Mouse (Mus musculus): ENCODE measurements at regions not wholly inside any gene's neighbourhood (a gene's known extent, or its start where the extent isn't known, plus 50 kb on each side); places are given as distances from the start of the nearest gene placed in this dataset.

- 58% methylated on average over 23 of the region's 23 CpGs for WGBS
- no peaks in the 10 kb centered on the region for H3K4me1 ChIP-seq (ENCODE audit: control insufficient read depth, insufficient read depth, low read length)
- no peak overlapping the region for H3K4me3 ChIP-seq
- H3K36me3 ChIP-seq (ENCODE audit: control insufficient read depth, insufficient read depth, low read length): no peaks in the 10 kb centered on the region
- no peak overlapping the region for H3K27ac ChIP-seq
- no peak for DNase-seq
- intact Hi-C loops (cut with DNase I): no loop called here
- TF ChIP-seq POLR2A (IDR thresholded peaks at IDR 0.05; ENCODE audit: insufficient read depth, low read depth, low read length) (no peak), EP300 (IDR thresholded peaks at IDR 0.05; ENCODE audit: insufficient read depth, low read depth, low read length) (no peak), CTCF (IDR thresholded peaks at IDR 0.05) (no peak)
- H3K27me3 ChIP-seq (ENCODE audit: control insufficient read depth, insufficient read depth, low read length): no peaks in the 10 kb centered on the region
- H3K79me2 ChIP-seq (replicated peaks; ENCODE audit: control insufficient read depth, insufficient read depth, low read length): no peaks in the 10 kb centered on the region
- H3K9ac ChIP-seq (ENCODE audit: low read depth, low read length): no peak overlapping the region
Measured at GRCm38 (mm10) chr2:166273312-166274015, 118.0 kb upstream of the Sulf2 start.

DNA sequence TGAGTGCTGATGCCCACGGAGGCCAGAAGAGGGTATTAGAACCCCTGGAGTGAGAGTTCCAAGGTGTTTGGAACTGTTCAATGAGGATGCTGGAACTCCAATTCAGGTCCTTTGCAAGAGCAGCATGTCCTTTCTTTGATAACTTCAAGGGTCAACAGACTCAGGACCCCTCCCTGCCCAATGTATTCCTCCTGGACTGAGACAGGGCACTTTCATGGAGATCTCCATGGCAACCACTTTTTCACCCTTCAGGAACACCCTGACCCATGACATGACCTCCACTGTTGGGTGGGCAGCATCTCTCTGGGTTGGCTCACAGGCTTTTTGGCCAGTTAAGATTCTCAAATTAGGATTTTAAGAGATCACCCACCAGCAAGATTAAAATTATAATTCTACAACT, 117.4 kb upstream of the Sulf2 start:
- no peak overlapping the region for H3K27ac ChIP-seq
- no peaks in the 10 kb centered on the region for H3K27me3 ChIP-seq (ENCODE audit: control insufficient read depth, insufficient read depth, low read length)
- no peaks in the 10 kb centered on the region for H3K79me2 ChIP-seq (replicated peaks; ENCODE audit: control insufficient read depth, insufficient read depth, low read length)
- no peak overlapping the region for H3K9ac ChIP-seq (ENCODE audit: low read depth, low read length)
- no peaks in the 10 kb centered on the region for H3K36me3 ChIP-seq (ENCODE audit: control insufficient read depth, insufficient read depth, low read length)
- H3K4me1 ChIP-seq (ENCODE audit: control insufficient read depth, insufficient read depth, low read length): no peaks in the 10 kb centered on the region
- no peak overlapping the region for H3K4me3 ChIP-seq
- no peak for DNase-seq
- WGBS: 94% methylated on average over 1 of the region's 1 CpGs
- intact Hi-C loops (cut with DNase I): no loop called here
- TF ChIP-seq CTCF (IDR thresholded peaks at IDR 0.05) (no peak), EP300 (IDR thresholded peaks at IDR 0.05; ENCODE audit: insufficient read depth, low read depth, low read length) (no peak), POLR2A (IDR thresholded peaks at IDR 0.05; ENCODE audit: insufficient read depth, low read depth, low read length) (no peak)

- H3K27me3 ChIP-seq (ENCODE audit: control insufficient read depth, insufficient read depth, low read length): no peaks in the 10 kb centered on the region
- TF ChIP-seq CTCF (IDR thresholded peaks at IDR 0.05) (no peak), POLR2A (IDR thresholded peaks at IDR 0.05; ENCODE audit: insufficient read depth, low read depth, low read length) (no peak), EP300 (IDR thresholded peaks at IDR 0.05; ENCODE audit: insufficient read depth, low read depth, low read length) (no peak)
- 72% methylated on average over 7 of the region's 7 CpGs for WGBS
- H3K4me1 ChIP-seq (ENCODE audit: control insufficient read depth, insufficient read depth, low read length): no peaks in the 10 kb centered on the region
- H3K4me3 ChIP-seq: no peak overlapping the region
- no peaks in the 10 kb centered on the region for H3K36me3 ChIP-seq (ENCODE audit: control insufficient read depth, insufficient read depth, low read length)
- no peak for DNase-seq
- intact Hi-C loops (cut with DNase I): no loop called here
- no peaks in the 10 kb centered on the region for H3K79me2 ChIP-seq (replicated peaks; ENCODE audit: control insufficient read depth, insufficient read depth, low read length)
- H3K27ac ChIP-seq: no peak overlapping the region
- H3K9ac ChIP-seq (ENCODE audit: low read depth, low read length): no peak overlapping the region
Measured at GRCm38 (mm10) chr2:166272190-166272543, 116.7 kb upstream of the Sulf2 start.

GRCm38 (mm10) chr2:166271373-166272189, 116.1 kb upstream of the Sulf2 start:
- no peaks in the 10 kb centered on the region for H3K36me3 ChIP-seq (ENCODE audit: control insufficient read depth, insufficient read depth, low read length)
- no peak for DNase-seq
- H3K4me1 ChIP-seq (ENCODE audit: control insufficient read depth, insufficient read depth, low read length): no peaks in the 10 kb centered on the region
- H3K9ac ChIP-seq (ENCODE audit: low read depth, low read length): no peak overlapping the region
- no peak overlapping the region for H3K4me3 ChIP-seq
- intact Hi-C loops (cut with DNase I): no loop called here
- WGBS: 70% methylated on average over 11 of the region's 11 CpGs
- H3K27ac ChIP-seq: no peak overlapping the region
- no peaks in the 10 kb centered on the region for H3K27me3 ChIP-seq (ENCODE audit: control insufficient read depth, insufficient read depth, low read length)
- TF ChIP-seq CTCF (IDR thresholded peaks at IDR 0.05) (no peak), POLR2A (IDR thresholded peaks at IDR 0.05; ENCODE audit: insufficient read depth, low read depth, low read length) (no peak), EP300 (IDR thresholded peaks at IDR 0.05; ENCODE audit: insufficient read depth, low read depth, low read length) (no peak)
- no peaks in the 10 kb centered on the region for H3K79me2 ChIP-seq (replicated peaks; ENCODE audit: control insufficient read depth, insufficient read depth, low read length)

DNA sequence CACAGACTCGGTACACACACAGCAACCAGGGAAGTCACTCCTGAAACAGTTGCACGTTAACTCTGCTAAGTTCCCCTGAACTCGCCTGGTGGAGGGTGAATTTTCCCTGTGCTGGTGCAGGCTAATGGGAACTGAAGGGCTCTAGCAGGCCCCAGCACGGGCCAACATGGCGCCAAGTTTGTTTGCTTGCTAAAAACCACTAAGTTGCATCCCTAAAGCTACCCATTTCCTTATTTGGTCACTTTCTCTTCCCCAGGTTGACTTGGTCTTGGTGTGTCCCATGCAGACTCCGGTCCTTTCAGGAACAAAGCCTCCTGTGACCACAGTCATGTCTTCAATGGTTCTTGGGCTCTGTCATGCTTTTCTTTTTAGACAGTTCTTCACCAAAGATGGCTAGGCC, 114.5 kb upstream of the Sulf2 start:
- H3K79me2 ChIP-seq (replicated peaks; ENCODE audit: control insufficient read depth, insufficient read depth, low read length): no peaks in the 10 kb centered on the region
- no peak overlapping the region for H3K4me3 ChIP-seq
- H3K27me3 ChIP-seq (ENCODE audit: control insufficient read depth, insufficient read depth, low read length): no peaks in the 10 kb centered on the region
- WGBS: 93% methylated on average over 6 of the region's 6 CpGs
- TF ChIP-seq POLR2A (IDR thresholded peaks at IDR 0.05; ENCODE audit: insufficient read depth, low read depth, low read length): no peak
- no peak for TF ChIP-seq CTCF (IDR thresholded peaks at IDR 0.05)
- TF ChIP-seq EP300 (IDR thresholded peaks at IDR 0.05; ENCODE audit: insufficient read depth, low read depth, low read length): no peak
- intact Hi-C loops (cut with DNase I): no loop called here
- H3K36me3 ChIP-seq (ENCODE audit: control insufficient read depth, insufficient read depth, low read length): no peaks in the 10 kb centered on the region
- H3K27ac ChIP-seq: no peak overlapping the region
- H3K9ac ChIP-seq (ENCODE audit: low read depth, low read length): no peak overlapping the region
- H3K4me1 ChIP-seq (ENCODE audit: control insufficient read depth, insufficient read depth, low read length): no peaks in the 10 kb centered on the region
- no peak for DNase-seq

DNA sequence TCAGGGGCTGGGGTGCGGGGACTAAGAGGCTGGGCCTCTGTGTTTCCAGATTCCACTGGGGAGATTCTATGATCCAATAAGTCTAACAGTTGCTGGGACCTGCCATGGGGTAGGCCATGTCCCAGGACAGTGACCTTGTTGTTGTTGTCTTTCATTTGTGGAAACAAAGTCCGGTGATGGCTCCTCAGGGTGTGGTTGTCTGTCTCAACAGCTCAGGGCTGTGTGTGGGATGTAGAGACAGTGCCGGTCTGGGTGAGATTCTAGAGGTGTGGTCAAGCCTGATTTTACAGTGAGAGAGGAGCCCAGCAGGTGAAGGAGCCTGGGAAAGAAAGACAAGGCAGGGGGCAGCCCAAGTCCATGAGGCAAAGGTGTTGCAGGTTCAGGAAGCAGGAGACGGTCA, 111.5 kb upstream of the Sulf2 start:
- Histone ChIP-seq H3K27ac (no peak overlapping the region), H3K9ac (ENCODE audit: low read depth, low read length) (no peak overlapping the region), H3K36me3 (ENCODE audit: control insufficient read depth, insufficient read depth, low read length) (no peaks in the 10 kb centered on the region), H3K4me3 (no peak overlapping the region), H3K79me2 (replicated peaks; ENCODE audit: control insufficient read depth, insufficient read depth, low read length) (no peaks in the 10 kb centered on the region), H3K4me1 (ENCODE audit: control insufficient read depth, insufficient read depth, low read length) (peaks cover 3% of the 10 kb centered on the region), H3K27me3 (ENCODE audit: control insufficient read depth, insufficient read depth, low read length) (no peaks in the 10 kb centered on the region)
- intact Hi-C loops (cut with DNase I): loop anchor here (5.0 kb wide), 1 partner anchor 70 kb away; no protein-coding TSS in a partner anchor
- no peak for DNase-seq
- TF ChIP-seq POLR2A (IDR thresholded peaks at IDR 0.05; ENCODE audit: insufficient read depth, low read depth, low read length): no peak
- no peak for TF ChIP-seq EP300 (IDR thresholded peaks at IDR 0.05; ENCODE audit: insufficient read depth, low read depth, low read length)
- TF ChIP-seq CTCF (IDR thresholded peaks at IDR 0.05): no peak
- WGBS: 95% methylated on average over 4 of the region's 4 CpGs

Measured in heart, adult 2 months (tissue).